ENCODE assay signal across 23 mouse cellular contexts in genomic region chr13:53093407-53093806, GRCm38 (mm10).
DNase-seq lines count a peak whose midpoint lies in the region; ATAC-seq and TF ChIP-seq lines count a peak whose summit lies in the region.
"Had no signal": no experiment of that assay in that cellular context is flagged by ENCODE, and none has a peak within 500 bp of the region (broad histone marks: within the 10 kb centered on the region; RNA-seq: fewer than 3 reads in every experiment).

No protein-coding gene starts in this region.

- peak; percentile 66 for DNase-seq in limb, embryonic 14.5 days (ENCODE audit: low spot score)
- no peak for DNase-seq in limb, embryonic 10.5 days (ENCODE audit: low spot score)
- DNase-seq in lung, postnatal 36 days = peak; percentile 8
- DNase-seq in lung, postnatal 25 days (ENCODE audit: low spot score) = no peak
- peak; percentile 72 for DNase-seq in MN1 (ENCODE audit: low spot score)
- no peak for DNase-seq in adrenal gland, adult 8-10 months
- DNase-seq: adrenal gland, adult 2 months; adrenal gland, postnatal 36 days; cerebellum, adult 11 months; cerebellum, adult 8-10 months; cerebellum, postnatal 14 days; embryo, embryonic 11 days; gastrocnemius, postnatal 14 days; heart, adult 2 months; heart, postnatal 14 days had no signal

- no peaks in the 10 kb centered on the region for H3K9me3 ChIP-seq in limb, embryonic 14.5 days (ENCODE audit: control insufficient read depth, low read length)
- no peaks in the 10 kb centered on the region for H3K9me3 ChIP-seq in limb, embryonic 10.5 days (replicated peaks)
- no peaks in the 10 kb centered on the region for H3K9me3 ChIP-seq in midbrain, embryonic 16.5 days (replicated peaks; ENCODE audit: control insufficient read depth, low read length, poor library complexity, severe bottlenecking)
- H3K9me3 ChIP-seq: embryonic facial prominence, embryonic 12.5 days; heart, embryonic 15.5 days; hindbrain, embryonic 13.5 days had no signal

- ATAC-seq in limb, embryonic 14.5 days (ENCODE audit: low FRiP score, low read depth) = no peak
- ATAC-seq in midbrain, embryonic 16.5 days = no peak
- ATAC-seq: forebrain, embryonic 16.5 days; hindbrain, postnatal 0 days had no signal

- TF ChIP-seq POLR2A in limb, embryonic 14.5 days (IDR thresholded peaks at IDR 0.05; ENCODE audit: borderline replicate concordance, extremely low read depth, insufficient read depth, insufficient read length) = no peak
- TF ChIP-seq POLR2A in embryonic fibroblast, embryonic 13.5 days (IDR thresholded peaks at IDR 0.05; ENCODE audit: low read depth, low read length) = no peak

- no peak overlapping the region for H3K4me3 ChIP-seq in limb, embryonic 14.5 days (replicated peaks; ENCODE audit: low read length)
- H3K4me3 ChIP-seq in limb, embryonic 10.5 days = no peak overlapping the region
- H3K4me3 ChIP-seq in embryonic fibroblast, embryonic 13.5 days (ENCODE audit: insufficient read depth, low read length) = no peak overlapping the region
- H3K4me3 ChIP-seq in midbrain, embryonic 16.5 days (ENCODE audit: low read depth, low read length) = no peak overlapping the region
- H3K4me3 ChIP-seq: embryonic facial prominence, embryonic 12.5 days; heart, adult 2 months; heart, embryonic 15.5 days; hindbrain, embryonic 13.5 days had no signal

- H3K27ac ChIP-seq in limb, embryonic 14.5 days (replicated peaks; ENCODE audit: low read depth, low read length) = no peak overlapping the region
- H3K27ac ChIP-seq in limb, embryonic 10.5 days = no peak overlapping the region
- H3K27ac ChIP-seq in embryonic fibroblast, embryonic 13.5 days (ENCODE audit: insufficient read depth, low read length) = 0 out of 2 replicates have a peak overlapping the region, but pooled peaks have one; percentile 4
- no peak overlapping the region for H3K27ac ChIP-seq in midbrain, embryonic 16.5 days (ENCODE audit: low read length)
- H3K27ac ChIP-seq: embryonic facial prominence, embryonic 12.5 days; heart, adult 2 months; heart, embryonic 15.5 days; hindbrain, embryonic 13.5 days; hindbrain, postnatal 0 days had no signal

- 45% methylated on average over 4 of the region's 4 CpGs for WGBS in limb, embryonic 14.5 days
- 84% methylated on average over 4 of the region's 4 CpGs for WGBS in limb, embryonic 10.5 days
- WGBS in midbrain, embryonic 16.5 days = 53% methylated on average over 4 of the region's 4 CpGs

- no peak overlapping the region for H3K4me2 ChIP-seq in limb, embryonic 14.5 days (replicated peaks; ENCODE audit: low read depth, low read length, severe bottlenecking)
- H3K4me2 ChIP-seq in midbrain, embryonic 16.5 days (ENCODE audit: low read length) = no peak overlapping the region
- H3K4me2 ChIP-seq: embryonic facial prominence, embryonic 12.5 days; heart, embryonic 11.5 days; heart, embryonic 15.5 days; hindbrain, embryonic 13.5 days had no signal

- H3K36me3 ChIP-seq in limb, embryonic 14.5 days (ENCODE audit: control insufficient read depth, insufficient read depth, low read length) = no peaks in the 10 kb centered on the region
- no peaks in the 10 kb centered on the region for H3K36me3 ChIP-seq in limb, embryonic 10.5 days
- H3K36me3 ChIP-seq in midbrain, embryonic 16.5 days (ENCODE audit: control insufficient read depth, insufficient read depth, low read length) = no peaks in the 10 kb centered on the region
- H3K36me3 ChIP-seq: embryonic facial prominence, embryonic 12.5 days; heart, embryonic 15.5 days; hindbrain, embryonic 13.5 days had no signal

- H3K4me1 ChIP-seq in limb, embryonic 14.5 days (ENCODE audit: control insufficient read depth, insufficient read depth, low read length) = peaks cover 8% of the 10 kb centered on the region
- H3K4me1 ChIP-seq in limb, embryonic 10.5 days = peaks cover 19% of the 10 kb centered on the region
- peaks cover 7% of the 10 kb centered on the region; the same call in 1 of the 2 replicates for H3K4me1 ChIP-seq in embryonic fibroblast, embryonic 13.5 days (ENCODE audit: control insufficient read depth, insufficient read depth, low read length)
- H3K4me1 ChIP-seq in midbrain, embryonic 16.5 days (ENCODE audit: control insufficient read depth, insufficient read depth, low read length) = no peaks in the 10 kb centered on the region
- H3K4me1 ChIP-seq: hindbrain, embryonic 13.5 days had no signal

- TF ChIP-seq CTCF in embryonic fibroblast, embryonic 13.5 days (IDR thresholded peaks at IDR 0.05; ENCODE audit: borderline replicate concordance, insufficient read depth, low read length) = no peak

- no peak overlapping the region for H3K9ac ChIP-seq in limb, embryonic 14.5 days (ENCODE audit: low read depth, low read length, severe bottlenecking)
- H3K9ac ChIP-seq in midbrain, embryonic 16.5 days (ENCODE audit: low read depth, low read length) = no peak overlapping the region
- H3K9ac ChIP-seq: embryonic facial prominence, embryonic 12.5 days; heart, embryonic 15.5 days; hindbrain, embryonic 13.5 days had no signal

- no peaks in the 10 kb centered on the region for H3K27me3 ChIP-seq in limb, embryonic 14.5 days (ENCODE audit: control insufficient read depth, insufficient read depth, low read length)
- H3K27me3 ChIP-seq in limb, embryonic 10.5 days (ENCODE audit: low read depth, poor library complexity, severe bottlenecking) = peaks cover 7% of the 10 kb centered on the region
- no peaks in the 10 kb centered on the region; the same call in 1 of the 2 replicates for H3K27me3 ChIP-seq in midbrain, embryonic 16.5 days (ENCODE audit: control insufficient read depth, insufficient read depth, low read depth, low read length)
- H3K27me3 ChIP-seq: heart, embryonic 15.5 days had no signal

Comparison
In these comparisons a context has a peak if more than half of its experiments do, and no peak if none do; other contexts are left out.
1. DNase-seq: peak in limb, embryonic 14.5 days (single experiment), lung, postnatal 36 days (single experiment) and MN1 (single experiment); none in limb, embryonic 10.5 days (single experiment), lung, postnatal 25 days (single experiment) and adrenal gland, adult 8-10 months (single experiment).